Mouse (Mus musculus): ENCODE data around the gene Nipsnap2. TPM values are rescaled to one million over a fixed set of nuclear protein-coding genes. Genes with fewer than 3 reads are reported as not detected.

Gene Nipsnap2
- total RNA-seq, 2 experiments from 2014 or later: 1.7 to 13.8 TPM

Other genes with a start within 250 kb of the Nipsnap2 start
- 79.3 and 158 TPM in 2 replicates for gene Sfswap, start 223.8 kb upstream of the Nipsnap2 start, total RNA-seq (2015; ENCODE audit: low replicate concordance)
- 140 and 149 TPM in 2 replicates for gene Sfswap, start 223.8 kb upstream of the Nipsnap2 start, total RNA-seq (2017; ENCODE audit: low replicate concordance)
- gene Mmp17, start 140.9 kb upstream of the Nipsnap2 start, total RNA-seq (2015; ENCODE audit: low replicate concordance): not detected in 2 replicates
- gene Mmp17, start 140.9 kb upstream of the Nipsnap2 start, total RNA-seq (2017; ENCODE audit: low replicate concordance): not detected in 2 replicates
- 1.3 TPM in 1 of 2 replicates, not detected in the other for gene Zfp11, start 55.0 kb upstream of the Nipsnap2 start, total RNA-seq (2015; ENCODE audit: low replicate concordance)
- gene Zfp11, start 55.0 kb upstream of the Nipsnap2 start, total RNA-seq (2017; ENCODE audit: low replicate concordance): 0.08 and 0.26 TPM in 2 replicates
- not detected in 2 replicates for gene Sept14, start 16.6 kb upstream of the Nipsnap2 start, total RNA-seq (2015; ENCODE audit: low replicate concordance)
- not detected in 2 replicates for gene Sept14, start 16.6 kb upstream of the Nipsnap2 start, total RNA-seq (2017; ENCODE audit: low replicate concordance)
- gene Mrps17, start 9.6 kb upstream of the Nipsnap2 start, total RNA-seq (2015; ENCODE audit: low replicate concordance): 54.9 and 95.9 TPM in 2 replicates
- gene Mrps17, start 9.6 kb upstream of the Nipsnap2 start, total RNA-seq (2017; ENCODE audit: low replicate concordance): 31.1 and 45.7 TPM in 2 replicates
- 18.0 and 24.7 TPM in 2 replicates for gene Psph, start 62.4 kb downstream of the Nipsnap2 start, total RNA-seq (2015; ENCODE audit: low replicate concordance)
- 1.9 and 16.4 TPM in 2 replicates for gene Psph, start 62.4 kb downstream of the Nipsnap2 start, total RNA-seq (2017; ENCODE audit: low replicate concordance)
- 1.8 and 14.7 TPM in 2 replicates for gene Sumf2, start 121.9 kb downstream of the Nipsnap2 start, total RNA-seq (2015; ENCODE audit: low replicate concordance)
- 6.7 TPM in 1 of 2 replicates, not detected in the other for gene Sumf2, start 121.9 kb downstream of the Nipsnap2 start, total RNA-seq (2017; ENCODE audit: low replicate concordance)
- gene Chchd2, start 162.4 kb downstream of the Nipsnap2 start, total RNA-seq (2015; ENCODE audit: low replicate concordance): 111 and 174 TPM in 2 replicates
- gene Chchd2, start 162.4 kb downstream of the Nipsnap2 start, total RNA-seq (2017; ENCODE audit: low replicate concordance): 57.6 and 102 TPM in 2 replicates
- gene Zbed5, start 170.7 kb downstream of the Nipsnap2 start, total RNA-seq (2015; ENCODE audit: low replicate concordance): 3.4 TPM in 1 of 2 replicates, not detected in the other
- 0.51 TPM in 1 of 2 replicates, not detected in the other for gene Zbed5, start 170.7 kb downstream of the Nipsnap2 start, total RNA-seq (2017; ENCODE audit: low replicate concordance)
- gene Phkg1, start 173.5 kb downstream of the Nipsnap2 start, total RNA-seq (2015; ENCODE audit: low replicate concordance): not detected in 2 replicates
- gene Phkg1, start 173.5 kb downstream of the Nipsnap2 start, total RNA-seq (2017; ENCODE audit: low replicate concordance): 0.61 TPM in 1 of 2 replicates, not detected in the other
- gene Nupr1l, start 183.5 kb downstream of the Nipsnap2 start, total RNA-seq (2015; ENCODE audit: low replicate concordance): not detected in 2 replicates
- gene Nupr1l, start 183.5 kb downstream of the Nipsnap2 start, total RNA-seq (2017; ENCODE audit: low replicate concordance): 0.64 TPM in 1 of 2 replicates, not detected in the other
- gene Vkorc1l1, start 216.9 kb downstream of the Nipsnap2 start, total RNA-seq (2015; ENCODE audit: low replicate concordance): 54.4 and 69.6 TPM in 2 replicates
- gene Vkorc1l1, start 216.9 kb downstream of the Nipsnap2 start, total RNA-seq (2017; ENCODE audit: low replicate concordance): 37.9 and 60.2 TPM in 2 replicates

Data from erythroid progenitor cell, adult 5-6 weeks (primary cell).